Mouse (Mus musculus) erythroblast, embryonic 14.5 days (primary cell): ENCODE results near the gene Bmp2k.

Experiments used
- GATA1 ChIP-seq: IDR thresholded peaks from 2 replicates; pipeline ENCODE4 v1.6.1; 2012; ENCODE audit warnings: low read length, inconsistent platforms, mixed read lengths
- TAL1 ChIP-seq: IDR thresholded peaks from 3 replicates; pipeline ENCODE4 v1.6.1; 2012; ENCODE audit warnings: low read length, inconsistent platforms, mixed read lengths

- TF ChIP-seq GATA1 (no peak), TAL1 (no peak)
Measured at GRCm38 (mm10) chr5:96992651-96993050, 4.8 kb upstream of the Bmp2k start.
